Mouse (Mus musculus) embryonic facial prominence, embryonic 15.5 days (tissue): ENCODE results near the gene Tln2. TPM values are rescaled to one million over a fixed set of nuclear protein-coding genes. Genes with fewer than 3 reads are reported as not detected.
A peak's percentile ranks its signal among the peaks of the same experiment; 100 is the strongest.

Experiments
- ATAC-seq: fragments of 200-750 bp; cut with Nextera tagmentation; 2 replicates; pipeline ENCODE4 v1.8.0; 2017; ENCODE audit warnings: low read depth, moderate TSS enrichment; ENCODE audit not compliant: insufficient number of reproducible peaks, low FRiP score, low TSS enrichment
- H3K27ac ChIP-seq: fragments of 300-500 bp; sonication (generic); replicated peaks from 2 replicates; pipeline ENCODE4 v1.5.1; 2015; ENCODE audit warnings: mild to moderate bottlenecking, inconsistent platforms
- H3K27me3 ChIP-seq: fragments of 300-500 bp; sonication (generic); 2 replicates; pipeline ENCODE4 v1.6.1; 2015; ENCODE audit warnings: inconsistent platforms
- H3K36me3 ChIP-seq: fragments of 300-500 bp; sonication (generic); 2 replicates; pipeline ENCODE4 v1.6.1; 2015; ENCODE audit warnings: mild to moderate bottlenecking, inconsistent platforms
- H3K4me1 ChIP-seq: fragments of 300-500 bp; sonication (generic); 2 replicates; pipeline ENCODE4 v1.6.1; 2015; ENCODE audit warnings: inconsistent platforms
- H3K4me2 ChIP-seq: fragments of 300-500 bp; sonication (generic); replicated peaks from 2 replicates; pipeline ENCODE4 v1.6.1; 2015; ENCODE audit warnings: mild to moderate bottlenecking, inconsistent platforms
- H3K4me3 ChIP-seq: fragments of 300-500 bp; sonication (generic); replicated peaks from 2 replicates; pipeline ENCODE4 v1.5.1; 2015; ENCODE audit warnings: mild to moderate bottlenecking, inconsistent platforms
- H3K9ac ChIP-seq: fragments of 300-500 bp; sonication (generic); 2 replicates; pipeline ENCODE4 v1.6.1; 2015; ENCODE audit warnings: inconsistent platforms
- H3K9me3 ChIP-seq: fragments of 300-500 bp; sonication (generic); replicated peaks from 2 replicates; pipeline ENCODE4 v1.6.1; 2016; ENCODE audit warnings: inconsistent platforms
- WGBS: fragments of 180-500 bp; shearing (Covaris S2); methylation state at CpG from one replicate; pipeline ENCODE4 v1.1.7; 2015; 5-methylcytosine and 5-hydroxymethylcytosine counted together
- polyA plus RNA-seq: library from polyadenylated mRNA; unstranded; fragments of >200 nt; fragmentation: Nextera tagmentation; extraction: Ambion mirVana; gene quantifications from 2 replicates; pipeline ENCODE4 v1.2.1, GENCODE M21; 2015

The Tln2 gene
- polyA plus RNA-seq, 1 experiment from 2014 or later = 33.9 TPM

GRCm38 (mm10) chr9:67586489-67586888, 27.0 kb upstream of the Tln2 start:
- H3K9ac ChIP-seq = no peak overlapping the region
- no peak overlapping the region for H3K4me3 ChIP-seq
- no peak overlapping the region for H3K4me2 ChIP-seq
- H3K27ac ChIP-seq = 0 out of 2 replicates have a peak overlapping the region, but pooled peaks have one; percentile 28
- no peaks in the 10 kb centered on the region for H3K9me3 ChIP-seq
- WGBS = 56% methylated on average over 1 of the region's 1 CpGs
- no peak for ATAC-seq
- peaks cover 19% of the 10 kb centered on the region for H3K4me1 ChIP-seq
- H3K27me3 ChIP-seq = no peaks in the 10 kb centered on the region
- H3K36me3 ChIP-seq = no peaks in the 10 kb centered on the region

DNA sequence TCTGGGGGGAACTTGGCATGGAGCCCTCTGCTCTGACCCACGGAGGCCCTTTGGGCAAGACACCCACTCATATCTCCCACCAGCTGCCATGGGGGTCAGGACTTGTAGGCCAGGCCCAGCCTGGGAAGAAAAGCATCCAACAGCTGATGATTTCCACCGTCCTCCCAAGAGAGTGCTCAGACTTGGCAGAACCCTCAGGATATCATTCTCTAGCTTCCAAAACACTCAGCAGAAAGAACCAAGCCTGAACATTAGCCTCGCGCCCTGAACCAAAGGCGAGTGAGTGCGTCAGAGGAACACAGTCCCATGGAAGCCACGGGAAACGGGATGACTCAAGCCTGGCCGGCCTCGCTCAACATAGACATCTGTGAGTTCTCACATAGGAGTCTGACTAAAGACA, 25.4 kb upstream of the Tln2 start:
- 71% methylated on average over 10 of the region's 10 CpGs for WGBS
- Histone ChIP-seq H3K36me3 (no peaks in the 10 kb centered on the region), H3K9ac (no peak overlapping the region), H3K4me2 (no peak overlapping the region), H3K4me3 (no peak overlapping the region), H3K9me3 (no peaks in the 10 kb centered on the region), H3K27me3 (no peaks in the 10 kb centered on the region), H3K4me1 (peaks cover 21% of the 10 kb centered on the region), H3K27ac (no peak overlapping the region)
- peak; percentile 55 for ATAC-seq

DNA sequence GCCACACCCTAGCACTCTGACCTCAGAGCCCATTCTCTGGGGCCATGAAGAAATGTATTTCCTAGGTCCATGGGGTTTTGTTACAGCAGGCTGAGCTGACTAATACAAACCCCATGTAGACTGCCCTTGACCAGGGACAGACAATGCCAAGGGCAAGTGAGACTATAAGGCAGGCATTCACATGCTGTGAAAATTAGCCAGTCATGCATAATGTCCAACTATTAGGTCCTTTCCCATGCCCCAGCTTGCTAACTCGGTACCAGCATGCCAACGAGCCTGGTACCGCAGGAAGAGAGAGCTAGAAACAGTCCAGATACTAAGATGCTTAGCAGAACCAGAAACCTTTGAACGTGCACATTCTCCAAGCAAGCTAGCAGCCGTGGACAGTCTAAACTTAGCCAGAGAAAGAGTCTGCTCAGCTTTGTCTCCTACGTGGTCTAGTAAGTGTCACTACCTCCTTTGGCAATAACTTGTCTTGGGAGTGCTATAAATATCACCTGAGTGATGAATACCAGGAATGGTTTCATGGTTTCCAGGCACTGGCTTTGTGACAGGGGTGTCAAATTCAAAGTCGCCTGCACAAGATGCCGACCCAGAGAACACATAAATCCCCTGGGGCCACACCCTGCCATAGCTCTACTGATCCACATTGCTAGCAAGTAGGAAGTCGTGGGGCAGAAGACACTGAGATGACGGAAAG, 22.2 kb upstream of the Tln2 start:
- no peak for ATAC-seq
- WGBS = 55% methylated on average over 10 of the region's 10 CpGs

DNA sequence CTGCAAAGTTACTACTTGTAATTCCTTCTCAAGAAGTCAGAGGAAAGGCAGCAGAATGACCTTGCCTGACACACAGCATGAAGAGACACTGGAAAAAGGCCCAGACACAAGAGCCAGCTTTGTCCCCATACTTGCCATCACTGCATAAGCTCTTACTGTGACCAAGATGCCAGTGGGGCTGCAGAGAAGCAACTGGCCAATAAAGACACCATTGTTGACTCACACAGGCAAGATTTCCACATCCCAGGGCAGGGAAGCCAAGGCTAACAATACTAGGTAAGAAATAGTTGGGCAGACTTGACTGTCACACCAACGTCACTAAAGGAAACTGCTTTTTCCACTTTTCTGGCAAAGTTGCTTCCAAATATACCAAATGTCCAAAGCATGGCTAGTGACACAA, 20.0 kb upstream of the Tln2 start:
- Histone ChIP-seq H3K9me3 (no peaks in the 10 kb centered on the region), H3K4me3 (no peak overlapping the region), H3K4me1 (peaks cover 20% of the 10 kb centered on the region), H3K36me3 (no peaks in the 10 kb centered on the region), H3K4me2 (no peak overlapping the region), H3K27ac (no peak overlapping the region), H3K27me3 (no peaks in the 10 kb centered on the region), H3K9ac (no peak overlapping the region)
- WGBS = 71% methylated on average over 1 of the region's 1 CpGs
- no peak for ATAC-seq

More for the DNA sequence above, 22.2 kb upstream of the Tln2 start:
- Histone ChIP-seq H3K9me3 (no peaks in the 10 kb centered on the region), H3K9ac (no peak overlapping the region), H3K36me3 (no peaks in the 10 kb centered on the region), H3K27ac (peak overlapping the region; percentile 0; the same call in 1 of the 2 replicates), H3K4me3 (no peak overlapping the region), H3K4me2 (no peak overlapping the region), H3K27me3 (no peaks in the 10 kb centered on the region), H3K4me1 (peaks cover 17% of the 10 kb centered on the region)

DNA sequence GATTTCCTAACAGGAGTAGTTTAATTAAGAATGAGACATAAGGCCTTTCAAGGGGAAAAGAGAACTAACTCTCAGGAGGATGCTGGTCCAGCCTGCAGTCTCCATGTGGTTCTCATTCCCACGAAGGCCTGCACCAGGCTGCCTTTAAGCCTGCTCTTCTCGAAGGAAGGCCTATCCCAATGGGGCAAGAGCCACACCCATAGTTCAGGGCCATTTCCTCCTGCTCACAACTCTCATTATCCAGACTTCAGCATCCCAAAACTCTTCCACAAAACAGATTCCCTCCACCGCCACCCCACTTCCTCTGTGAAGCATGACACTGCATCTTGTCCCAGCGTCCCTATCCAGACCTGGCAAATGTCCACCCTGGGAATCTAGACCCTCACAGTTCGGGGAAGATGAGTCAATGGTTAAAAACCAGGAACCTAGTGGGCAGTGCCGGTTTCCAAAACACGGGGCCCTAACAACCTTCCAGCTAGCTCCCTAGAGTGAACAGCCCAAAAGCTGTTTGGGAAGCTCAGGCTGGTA, 15.3 kb upstream of the Tln2 start:
- ATAC-seq = no peak
- WGBS = 50% methylated on average over 7 of the region's 7 CpGs
- Histone ChIP-seq H3K27me3 (no peaks in the 10 kb centered on the region), H3K9ac (no peak overlapping the region), H3K9me3 (no peaks in the 10 kb centered on the region), H3K4me1 (peaks cover 27% of the 10 kb centered on the region), H3K4me3 (no peak overlapping the region), H3K27ac (peak overlapping the region; percentile 74), H3K36me3 (no peaks in the 10 kb centered on the region), H3K4me2 (no peak overlapping the region)

DNA sequence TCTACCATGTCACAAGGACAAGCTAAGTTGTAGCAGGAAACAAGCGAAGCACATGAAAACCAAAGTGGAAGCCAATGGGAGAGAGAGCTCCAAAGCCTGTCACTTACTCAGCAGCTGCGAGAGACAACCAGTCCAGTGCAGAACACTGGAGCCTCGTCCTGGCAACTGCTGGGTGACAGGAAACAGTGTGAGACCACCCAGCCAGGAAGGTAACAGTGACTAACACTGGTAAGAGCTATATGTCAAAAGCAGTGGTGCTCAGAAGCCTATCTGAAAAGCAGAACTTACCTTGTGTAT, 14.1 kb upstream of the Tln2 start:
- Histone ChIP-seq H3K27ac (peak overlapping the region; percentile 74), H3K27me3 (no peaks in the 10 kb centered on the region), H3K9ac (no peak overlapping the region), H3K4me3 (no peak overlapping the region), H3K36me3 (no peaks in the 10 kb centered on the region), H3K4me1 (peaks cover 27% of the 10 kb centered on the region), H3K9me3 (no peaks in the 10 kb centered on the region), H3K4me2 (no peak overlapping the region)
- ATAC-seq = no peak
- WGBS = 35% methylated on average over 3 of the region's 3 CpGs

- no peak overlapping the region for H3K4me3 ChIP-seq
- H3K9ac ChIP-seq = no peak overlapping the region
- ATAC-seq = no peak
- peaks cover 27% of the 10 kb centered on the region for H3K4me1 ChIP-seq
- H3K36me3 ChIP-seq = no peaks in the 10 kb centered on the region
- peak overlapping the region; percentile 74 for H3K27ac ChIP-seq
- 18% methylated on average over 10 of the region's 10 CpGs for WGBS
- no peaks in the 10 kb centered on the region for H3K27me3 ChIP-seq
- H3K4me2 ChIP-seq = no peak overlapping the region
- H3K9me3 ChIP-seq = no peaks in the 10 kb centered on the region
Observed at GRCm38 (mm10) chr9:67572790-67573682, 13.5 kb upstream of the Tln2 start.

- Histone ChIP-seq H3K27me3 (no peaks in the 10 kb centered on the region), H3K4me3 (no peak overlapping the region), H3K9me3 (no peaks in the 10 kb centered on the region), H3K4me1 (no peaks in the 10 kb centered on the region), H3K9ac (no peak overlapping the region), H3K27ac (no peak overlapping the region; the same call in 1 of the 2 replicates), H3K4me2 (no peak overlapping the region), H3K36me3 (no peaks in the 10 kb centered on the region)
- peak; percentile 75 for ATAC-seq
- WGBS = 64% methylated on average over 6 of the region's 6 CpGs
Observed at GRCm38 (mm10) chr9:67565801-67566258, 6.3 kb upstream of the Tln2 start.

DNA sequence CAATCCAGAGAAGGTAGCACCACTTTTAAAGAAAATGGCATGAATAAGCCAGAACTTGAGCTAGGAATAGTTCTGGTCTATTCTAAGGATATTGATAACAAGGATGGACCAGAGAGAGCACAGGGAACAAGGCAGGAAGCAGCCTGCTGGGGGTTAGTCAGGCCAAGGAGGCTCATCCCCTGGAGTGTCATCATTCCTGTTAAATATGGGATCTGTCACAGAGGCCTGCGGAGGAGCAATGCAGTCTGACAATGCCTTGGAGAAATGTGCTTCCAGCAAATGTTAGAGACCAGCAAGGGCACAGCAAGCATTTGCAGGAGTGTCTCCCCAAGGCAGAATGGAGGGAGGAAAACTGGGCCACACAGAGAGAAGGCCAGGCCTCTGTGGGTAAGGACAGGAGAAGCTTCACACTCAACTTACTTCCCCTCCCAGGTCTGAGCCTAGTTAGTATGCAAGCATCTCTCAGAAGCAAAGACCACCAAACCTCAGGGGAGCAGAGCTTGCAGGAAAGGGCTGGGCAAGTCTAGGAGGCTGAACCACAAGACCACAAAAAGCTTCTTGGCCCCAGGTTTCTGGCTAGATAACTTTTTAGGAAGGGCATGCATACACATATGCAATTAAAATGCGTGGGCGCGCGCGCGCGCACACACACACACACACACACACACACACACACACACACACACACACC, 9.5 kb downstream of the Tln2 start:
- H3K9me3 ChIP-seq = no peaks in the 10 kb centered on the region
- H3K4me1 ChIP-seq = peaks cover 21% of the 10 kb centered on the region
- ATAC-seq = peak; percentile 57
- 88% methylated on average over 8 of the region's 8 CpGs for WGBS
- H3K27me3 ChIP-seq = no peaks in the 10 kb centered on the region
- H3K4me3 ChIP-seq = no peak overlapping the region
- no peaks in the 10 kb centered on the region for H3K36me3 ChIP-seq
- no peak overlapping the region for H3K9ac ChIP-seq
- H3K4me2 ChIP-seq = no peak overlapping the region
- peak overlapping the region; percentile 52; the same call in 1 of the 2 replicates for H3K27ac ChIP-seq

DNA sequence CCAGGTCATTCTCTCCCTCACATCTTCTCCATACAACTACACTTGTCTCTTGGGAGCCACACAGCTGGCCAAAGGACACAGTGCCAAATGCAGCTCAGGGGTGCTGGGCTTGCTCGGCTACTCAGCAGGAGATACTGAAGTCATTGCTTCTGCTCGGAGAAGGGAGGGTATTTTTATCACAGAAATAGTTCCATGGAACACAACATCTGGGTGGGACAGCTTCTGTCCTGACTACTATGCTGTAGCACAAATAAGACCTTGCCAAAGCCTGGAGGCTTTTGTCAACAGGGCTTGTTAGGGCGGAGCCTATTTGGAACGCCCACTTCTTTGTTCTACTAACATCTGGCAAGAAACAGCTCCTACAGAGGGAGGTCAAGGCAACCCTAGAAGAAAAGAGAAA, 10.2 kb downstream of the Tln2 start:
- H3K36me3 ChIP-seq = no peaks in the 10 kb centered on the region
- peak overlapping the region; percentile 52; the same call in 1 of the 2 replicates for H3K27ac ChIP-seq
- no peak overlapping the region for H3K9ac ChIP-seq
- H3K27me3 ChIP-seq = no peaks in the 10 kb centered on the region
- H3K4me2 ChIP-seq = no peak overlapping the region
- H3K4me3 ChIP-seq = no peak overlapping the region
- peak; percentile 63 for ATAC-seq
- H3K4me1 ChIP-seq = peaks cover 21% of the 10 kb centered on the region
- H3K9me3 ChIP-seq = no peaks in the 10 kb centered on the region
- 25% methylated on average over 4 of the region's 4 CpGs for WGBS

DNA sequence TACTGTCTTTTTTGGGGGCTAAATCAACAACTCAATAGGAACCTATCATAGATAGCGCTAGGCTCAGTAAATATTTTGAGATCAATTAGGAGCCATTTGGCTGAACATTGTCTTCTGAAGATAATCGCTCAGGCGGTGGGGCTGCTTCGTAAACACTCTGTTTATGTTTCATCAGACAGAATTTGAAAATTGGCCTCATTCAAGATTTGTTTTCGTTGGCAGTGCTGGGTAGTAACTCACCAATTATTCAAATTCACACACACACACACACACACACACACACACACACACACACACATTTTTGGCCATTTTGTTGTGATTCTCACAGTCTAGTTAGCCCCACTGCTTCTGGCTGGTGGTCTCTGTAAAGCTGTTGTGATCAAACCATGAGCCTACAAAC, 12.9 kb downstream of the Tln2 start:
- Histone ChIP-seq H3K27me3 (no peaks in the 10 kb centered on the region), H3K4me1 (peaks cover 31% of the 10 kb centered on the region), H3K9me3 (no peaks in the 10 kb centered on the region), H3K9ac (no peak overlapping the region), H3K27ac (no peak overlapping the region), H3K4me2 (no peak overlapping the region), H3K4me3 (no peak overlapping the region), H3K36me3 (no peaks in the 10 kb centered on the region)
- WGBS = 82% methylated on average over 5 of the region's 5 CpGs
- ATAC-seq = no peak
